In genomic region chr10:80933421-80933979, GRCm38 (mm10) we compare ENCODE assay signal across 8 mouse cellular contexts. TPM values are rescaled to one million over a fixed set of nuclear protein-coding genes. Genes with fewer than 3 reads are reported as not detected.
A peak's percentile ranks its signal among the peaks of the same experiment; 100 is the strongest.
DNase-seq lines count a peak whose midpoint lies in the region; ATAC-seq and TF ChIP-seq lines count a peak whose summit lies in the region.

No protein-coding gene starts in this region.

- intact Hi-C loops in gastrocnemius, adult 2 months (cut with DNase I) = no loop called here
- intact Hi-C loops in gastrocnemius, postnatal 36 days (cut with DNase I) = no loop called here
- intact Hi-C loops in left cerebral cortex, postnatal 14 days (cut with DNase I) = no loop called here

- H3K36me3 ChIP-seq in limb, embryonic 10.5 days = no peaks in the 10 kb centered on the region
- H3K36me3 ChIP-seq in midbrain, embryonic 14.5 days (ENCODE audit: control insufficient read depth, insufficient read depth, low read length) = no peaks in the 10 kb centered on the region

- 3% methylated on average over 21 of the region's 21 CpGs for WGBS in limb, embryonic 10.5 days
- WGBS in midbrain, embryonic 14.5 days = 4% methylated on average over 21 of the region's 21 CpGs

- H3K4me2 ChIP-seq in midbrain, embryonic 14.5 days (ENCODE audit: low read length) = peak overlapping the region; percentile 24; the same call in 1 of the 2 replicates

- peaks cover 85% of the 10 kb centered on the region for H3K27me3 ChIP-seq in limb, embryonic 10.5 days (ENCODE audit: low read depth, poor library complexity, severe bottlenecking)
- peaks cover 62% of the 10 kb centered on the region for H3K27me3 ChIP-seq in midbrain, embryonic 14.5 days (ENCODE audit: control insufficient read depth, insufficient read depth, low read length)

- H3K27ac ChIP-seq in gastrocnemius, adult 2 months = peak overlapping the region; percentile 96
- H3K27ac ChIP-seq in limb, embryonic 10.5 days = 0 out of 2 replicates have a peak overlapping the region, but pooled peaks have one; percentile 21
- no peak overlapping the region for H3K27ac ChIP-seq in midbrain, embryonic 14.5 days (replicated peaks; ENCODE audit: low read depth, low read length)

- peaks cover 94% of the 10 kb centered on the region for H3K4me1 ChIP-seq in limb, embryonic 10.5 days
- H3K4me1 ChIP-seq in midbrain, embryonic 14.5 days (ENCODE audit: control insufficient read depth, insufficient read depth, low read length) = peaks cover 56% of the 10 kb centered on the region

- peak; percentile 59 for DNase-seq in gastrocnemius, adult 2 months
- no peak for DNase-seq in gastrocnemius, postnatal 36 days
- peak; percentile 88 for DNase-seq in MEL-GATA-1-ER (ENCODE audit: extremely low read depth, low read depth)
- DNase-seq in limb, embryonic 10.5 days (ENCODE audit: low spot score) = no peak
- DNase-seq in midbrain, embryonic 14.5 days = peak; percentile 41
- DNase-seq in left cerebral cortex, postnatal 14 days (ENCODE audit: low spot score in 2 of 2) = no peak
- DNase-seq in thymus, postnatal 10 days (ENCODE audit: low spot score in 2 of 2) = no peak

- ATAC-seq in granulocyte monocyte progenitor cell, adult 5-6 weeks (replicated peaks; ENCODE audit: poor library complexity, severe bottlenecking) = peak; percentile 38
- no peak for ATAC-seq in midbrain, embryonic 14.5 days (ENCODE audit: low FRiP score, low TSS enrichment)

- TF ChIP-seq CTCF in gastrocnemius, adult 2 months (IDR thresholded peaks at IDR 0.05) = no peak

- no peak overlapping the region for H3K9ac ChIP-seq in midbrain, embryonic 14.5 days (replicated peaks; ENCODE audit: low read length)

- no peaks in the 10 kb centered on the region for H3K9me3 ChIP-seq in limb, embryonic 10.5 days (replicated peaks)
- no peaks in the 10 kb centered on the region for H3K9me3 ChIP-seq in midbrain, embryonic 14.5 days (ENCODE audit: control insufficient read depth, low read length)

- H3K4me3 ChIP-seq in gastrocnemius, adult 2 months = peak overlapping the region; percentile 88
- H3K4me3 ChIP-seq in limb, embryonic 10.5 days = peak overlapping the region; percentile 36
- no peak overlapping the region; the same call in 1 of the 2 replicates for H3K4me3 ChIP-seq in midbrain, embryonic 14.5 days (replicated peaks; ENCODE audit: low read depth, low read length)

RNA-seq across cellular contexts. Expression of gene Gadd45b, which starts 3.6 kb away (rescaled TPM):
- 10 to 100 TPM; 23.6 to 28.4 TPM for total RNA-seq in gastrocnemius, adult 2 months (2021)
- total RNA-seq in gastrocnemius, postnatal 36 days (2021) = 10 to 100 TPM; 26.7 to 31.7 TPM
- total RNA-seq in granulocyte monocyte progenitor cell, adult 5-6 weeks (2014; fragmentation: Nextera tagmentation) = 20.1 and 21.5 TPM in 2 replicates
- total RNA-seq in granulocyte monocyte progenitor cell, adult 5-6 weeks (2017) = 25.6 and 27.6 TPM in 2 replicates
- 4.5 and 9.8 TPM in 2 replicates for polyA plus RNA-seq in limb, embryonic 10.5 days (2016; fragmentation: Nextera tagmentation; extraction: Ambion mirVana)
- 4.3 and 8.0 TPM in 2 replicates for polyA plus RNA-seq in midbrain, embryonic 14.5 days (2014; fragmentation: Nextera tagmentation; extraction: Ambion mirVana)
- 10 to 100 TPM; 11.9 to 12.5 TPM for total RNA-seq in left cerebral cortex, postnatal 14 days (2021)

RNA-seq across cellular contexts. Expression of gene Lmnb2, which starts 15.5 kb away (rescaled TPM):
- total RNA-seq in gastrocnemius, adult 2 months (2021) = 1 to 10 TPM; 1.9 to 3.0 TPM
- total RNA-seq in gastrocnemius, postnatal 36 days (2021) = 1 to 10 TPM; 2.6 to 3.1 TPM
- 24.9 and 35.1 TPM in 2 replicates for total RNA-seq in granulocyte monocyte progenitor cell, adult 5-6 weeks (2014; fragmentation: Nextera tagmentation)
- 56.2 and 62.8 TPM in 2 replicates for total RNA-seq in granulocyte monocyte progenitor cell, adult 5-6 weeks (2017)
- 85.0 and 85.4 TPM in 2 replicates for polyA plus RNA-seq in limb, embryonic 10.5 days (2016; fragmentation: Nextera tagmentation; extraction: Ambion mirVana)
- 13.9 and 20.0 TPM in 2 replicates for polyA plus RNA-seq in midbrain, embryonic 14.5 days (2014; fragmentation: Nextera tagmentation; extraction: Ambion mirVana)
- total RNA-seq in left cerebral cortex, postnatal 14 days (2021) = 10 to 100 TPM; 19.7 to 20.1 TPM

RNA-seq across cellular contexts. Expression of gene Timm13, which starts 32.7 kb away (rescaled TPM):
- 100 to 1,000 TPM; 110 to 139 TPM for total RNA-seq in gastrocnemius, adult 2 months (2021)
- total RNA-seq in gastrocnemius, postnatal 36 days (2021) = 100 to 1,000 TPM; 106 to 120 TPM
- 145 and 158 TPM in 2 replicates for total RNA-seq in granulocyte monocyte progenitor cell, adult 5-6 weeks (2014; fragmentation: Nextera tagmentation)
- 38.2 and 50.4 TPM in 2 replicates for total RNA-seq in granulocyte monocyte progenitor cell, adult 5-6 weeks (2017)
- 342 and 401 TPM in 2 replicates for polyA plus RNA-seq in limb, embryonic 10.5 days (2016; fragmentation: Nextera tagmentation; extraction: Ambion mirVana)
- polyA plus RNA-seq in midbrain, embryonic 14.5 days (2014; fragmentation: Nextera tagmentation; extraction: Ambion mirVana) = 331 and 393 TPM in 2 replicates
- total RNA-seq in left cerebral cortex, postnatal 14 days (2021) = 100 to 1,000 TPM; 145 to 157 TPM

Comparison
In these comparisons a context has a peak if more than half of its experiments do, and no peak if none do; other contexts are left out.
1. DNase-seq: peak in gastrocnemius, adult 2 months (single experiment), MEL-GATA-1-ER (single experiment) and midbrain, embryonic 14.5 days (single experiment); none in gastrocnemius, postnatal 36 days (0 of 2), limb, embryonic 10.5 days (single experiment), left cerebral cortex, postnatal 14 days (0 of 2) and thymus, postnatal 10 days (0 of 2).
2. RNA of gene Lmnb2, which starts 15.5 kb away (total RNA-seq): 24.9 to 62.8 TPM in granulocyte monocyte progenitor cell, adult 5-6 weeks and 19.7 to 20.1 TPM in left cerebral cortex, postnatal 14 days; 2.6 to 3.1 TPM in gastrocnemius, postnatal 36 days and 1.9 to 3.0 TPM in gastrocnemius, adult 2 months; every median in the first group is over 4 times any median in the second.